Mouse (Mus musculus) mature B cell (primary cell): ENCODE measurements around the gene Ndufs8.

Experiments
- in situ Hi-C: fragments of 300-500 bp; cut with MboI; formaldehyde crosslinking; loops from 2 replicates; pipeline ENCODE4 v1.14.3; 2019

The Ndufs8 gene

GRCm38 (mm10) chr19:3931716-3932115, 19.1 kb upstream of the Ndufs8 start:
- in situ Hi-C loops, result no loop called here

GRCm38 (mm10) chr19:3930262-3931057, 17.9 kb upstream of the Ndufs8 start:
- in situ Hi-C loops, result no loop called here

DNA sequence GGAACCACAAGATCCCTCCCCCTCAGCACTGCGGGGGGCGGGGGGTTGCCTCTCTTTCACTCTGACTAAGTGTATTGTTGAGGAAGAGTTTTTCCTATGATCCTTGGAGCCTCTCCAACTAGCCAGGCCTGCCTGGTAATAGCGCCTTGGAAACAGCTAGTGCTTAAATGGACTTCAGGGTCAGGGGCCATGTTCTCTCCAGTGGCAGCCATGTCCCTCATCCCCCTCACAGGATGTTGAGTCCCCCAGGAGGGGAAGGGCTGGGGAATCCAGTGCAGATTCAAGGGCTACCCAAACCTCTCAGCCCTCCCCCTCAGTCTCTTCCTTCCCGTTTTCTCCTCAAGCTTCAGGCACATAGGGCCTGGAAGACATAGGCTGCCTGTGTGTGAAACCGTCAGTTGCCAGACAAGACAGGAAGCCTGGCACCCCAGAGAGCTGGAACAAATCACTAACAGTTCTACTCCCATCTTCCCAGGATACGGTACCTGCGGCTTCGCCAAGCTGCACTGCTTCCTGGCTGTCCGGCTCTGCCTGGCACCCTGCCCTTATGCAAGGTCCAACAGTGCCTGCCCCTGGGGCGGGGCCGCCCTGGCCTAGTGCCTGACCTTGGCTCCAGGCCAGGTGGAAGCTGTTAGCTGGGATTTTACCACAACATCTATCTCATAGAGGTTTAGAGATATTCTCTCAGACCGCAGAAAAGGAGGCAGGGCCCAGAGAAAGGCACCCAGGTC, 16.8 kb upstream of the Ndufs8 start, which contains the start of gene Aldh3b1:
Gene Aldh3b1 (minus strand): TSS at position 598 of the 731 bp plus-strand sequence.
- in situ Hi-C loops, result no loop called here

DNA sequence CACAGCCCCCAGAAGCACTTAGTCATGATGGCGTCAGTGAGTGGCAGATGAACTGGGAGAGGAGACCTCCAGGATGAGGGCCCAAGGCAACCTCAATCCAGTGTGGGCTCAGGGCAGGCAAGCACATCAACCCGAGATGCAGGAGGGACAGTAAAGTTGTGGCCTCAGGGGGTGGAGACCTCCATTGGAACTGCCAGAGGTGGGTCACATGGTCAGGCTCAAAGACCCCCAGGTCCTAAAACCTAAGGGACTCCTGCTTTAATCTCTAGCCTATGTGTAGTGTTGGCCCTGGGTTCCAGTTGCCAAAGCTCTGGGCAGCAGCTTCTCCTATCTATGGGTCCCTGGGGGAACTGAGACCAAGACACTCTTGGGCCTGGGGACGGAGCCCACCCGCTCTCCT, 16.2 kb upstream of the Ndufs8 start:
- in situ Hi-C loops, result no loop called here

GRCm38 (mm10) chr19:3927989-3928388, 15.4 kb upstream of the Ndufs8 start:
- in situ Hi-C loops, result no loop called here

GRCm38 (mm10) chr19:3926685-3927084, 14.1 kb upstream of the Ndufs8 start:
- in situ Hi-C loops, result no loop called here

DNA sequence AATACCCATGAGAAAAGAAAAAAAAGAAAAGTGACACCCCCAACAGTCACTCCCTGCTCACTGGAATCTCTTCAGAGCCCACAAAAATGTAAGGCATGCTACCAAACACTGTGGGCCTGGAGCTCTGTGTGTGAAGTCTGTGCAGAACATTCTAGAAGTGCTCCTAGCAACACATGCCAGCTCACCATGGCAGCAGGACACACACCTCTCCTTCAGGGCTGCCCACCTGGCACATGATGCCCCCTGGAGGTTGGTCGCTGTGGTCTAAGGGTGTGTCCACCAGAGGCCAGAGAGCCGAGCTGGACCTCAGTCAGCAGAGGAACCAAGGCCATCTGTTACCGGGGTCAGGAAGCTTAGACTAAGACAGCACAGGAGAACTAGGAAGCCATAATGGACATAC, 13.7 kb upstream of the Ndufs8 start:
- in situ Hi-C loops, result no loop called here

- in situ Hi-C loops, result no loop called here
Measured at GRCm38 (mm10) chr19:3925859-3926258, 13.3 kb upstream of the Ndufs8 start.

GRCm38 (mm10) chr19:3924868-3925267, 12.3 kb upstream of the Ndufs8 start:
- in situ Hi-C loops, result no loop called here

- in situ Hi-C loops, result no loop called here
Measured at GRCm38 (mm10) chr19:3924190-3924589, 11.6 kb upstream of the Ndufs8 start.

- in situ Hi-C loops, result no loop called here
Measured at GRCm38 (mm10) chr19:3923586-3923985, 11.0 kb upstream of the Ndufs8 start.

- in situ Hi-C loops, result no loop called here
Measured at GRCm38 (mm10) chr19:3922661-3923371, 10.2 kb upstream of the Ndufs8 start.

GRCm38 (mm10) chr19:3919928-3920327, 7.4 kb upstream of the Ndufs8 start:
- in situ Hi-C loops, result no loop called here

DNA sequence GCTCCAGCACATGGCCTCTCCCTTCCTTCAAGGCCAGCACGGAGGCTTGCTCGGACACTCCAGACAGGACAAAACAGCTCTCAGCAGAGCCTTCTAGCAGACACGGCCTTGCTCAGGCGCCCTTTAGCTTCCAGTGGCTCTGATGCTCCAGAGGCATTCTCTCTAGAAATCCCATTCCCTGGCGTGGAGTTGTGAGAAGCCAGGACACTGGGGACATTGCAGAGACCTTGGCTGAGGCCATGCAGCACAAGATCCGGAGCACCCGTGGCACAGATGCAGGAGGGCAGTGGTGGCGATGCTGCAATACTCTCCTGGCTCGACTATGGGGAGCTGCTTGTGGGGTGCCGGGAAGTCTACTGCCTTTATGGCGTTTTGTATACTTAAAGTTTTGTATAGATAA, 4.2 kb upstream of the Ndufs8 start:
- in situ Hi-C loops, result no loop called here

DNA sequence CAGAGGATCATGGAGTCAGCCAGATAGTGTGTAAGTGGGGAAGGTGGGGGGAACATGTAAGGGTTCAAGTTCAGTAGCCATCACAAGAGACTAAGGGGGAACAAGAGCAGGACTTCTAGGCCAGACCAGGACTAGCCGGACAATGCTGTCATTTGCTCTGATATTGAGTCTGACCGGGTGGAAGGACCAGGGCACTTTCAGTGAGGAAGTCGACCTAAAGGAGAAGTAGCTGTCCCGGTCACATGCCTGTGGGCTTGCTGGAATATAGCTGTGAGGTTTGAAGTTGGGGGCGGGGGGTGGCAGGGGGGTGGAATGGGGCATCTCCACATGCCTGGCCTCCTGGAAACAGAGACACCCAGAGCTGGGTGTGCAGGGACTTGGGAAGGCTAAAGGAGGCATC, 2.0 kb upstream of the Ndufs8 start:
- in situ Hi-C loops, result no loop called here

DNA sequence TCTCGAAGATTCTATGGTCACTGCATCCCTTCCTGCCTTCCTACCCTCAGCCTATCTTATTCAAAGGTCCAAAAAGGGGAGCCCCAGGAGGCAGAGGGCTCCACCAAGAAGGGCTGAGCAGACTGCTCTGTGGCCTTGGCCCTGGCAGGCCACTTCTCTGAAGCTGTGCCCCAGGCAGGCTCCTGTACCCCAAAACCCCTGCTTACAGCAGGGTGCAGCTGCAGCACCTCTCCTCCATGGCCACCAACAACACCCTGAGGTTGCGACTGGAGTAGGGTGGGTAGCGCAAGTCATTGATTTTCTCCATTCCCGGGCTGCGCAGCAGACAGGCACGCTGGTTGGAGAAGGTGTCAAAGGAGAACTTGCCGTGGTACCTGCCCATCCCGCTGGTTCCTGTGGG, 1.1 kb upstream of the Ndufs8 start:
- in situ Hi-C loops, result no loop called here

DNA sequence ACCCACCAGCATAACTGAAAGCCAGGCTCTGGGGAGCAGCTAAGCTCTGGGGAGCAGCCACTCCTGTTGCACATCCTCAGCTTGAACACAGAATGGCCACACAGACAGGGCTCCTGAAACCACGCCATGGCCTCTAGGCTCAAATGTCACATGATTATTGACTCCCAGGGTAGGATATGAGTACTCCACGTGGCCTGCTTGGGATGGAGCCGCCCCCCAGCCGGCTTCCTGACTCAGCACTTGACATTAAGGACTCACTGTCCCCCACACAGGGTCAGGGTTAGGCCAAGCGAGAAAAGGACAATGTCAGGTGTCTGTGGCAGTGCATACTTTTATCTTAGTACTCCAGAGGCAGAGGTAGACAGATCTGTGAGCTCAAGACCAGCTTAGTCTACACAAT, 2.4 kb downstream of the Ndufs8 start:
- in situ Hi-C loops, result no loop called here

DNA sequence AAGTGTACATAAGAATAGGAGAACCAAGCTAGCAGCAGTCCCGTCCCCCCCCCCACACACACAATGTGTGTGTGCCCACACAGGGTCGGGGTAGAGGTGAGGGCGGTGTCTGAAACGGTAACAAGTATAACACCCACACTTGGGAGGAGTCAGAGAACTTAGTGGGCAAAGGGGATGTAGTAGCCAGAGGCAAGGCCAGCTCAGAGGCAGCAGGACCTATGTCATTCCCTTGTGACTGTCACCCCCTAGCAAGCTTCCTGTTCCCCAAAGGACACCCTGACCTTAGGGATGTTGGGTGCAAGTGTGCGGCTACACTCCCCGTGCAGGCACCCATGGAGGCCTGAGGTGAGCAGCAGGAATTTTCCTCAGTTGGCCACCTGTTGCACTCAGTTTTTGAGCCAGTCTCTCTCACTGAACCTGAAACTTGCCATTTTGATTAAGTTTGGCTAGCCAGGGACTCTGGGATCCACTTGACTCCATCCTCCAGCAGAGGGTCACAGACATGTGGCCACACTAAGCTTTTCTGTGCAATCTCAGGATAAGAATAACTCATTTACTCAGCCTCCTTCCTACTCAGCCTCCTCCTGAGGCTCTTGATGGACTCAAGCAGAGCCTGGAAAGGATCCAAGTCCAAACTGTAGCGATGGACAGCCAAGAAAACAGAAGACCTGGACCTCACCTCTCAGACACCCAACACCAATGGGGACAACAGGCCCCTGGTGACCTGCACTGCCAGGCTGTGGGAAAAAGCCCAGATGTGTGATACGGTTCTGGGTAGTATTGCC, 4.5 kb downstream of the Ndufs8 start:
- in situ Hi-C loops, result no loop called here

GRCm38 (mm10) chr19:3906795-3907786, 5.5 kb downstream of the Ndufs8 start, which contains the start of gene Tcirg1:
Gene Tcirg1, minus strand, starts transcription at chr19:3907133.
- in situ Hi-C loops, result no loop called here

DNA sequence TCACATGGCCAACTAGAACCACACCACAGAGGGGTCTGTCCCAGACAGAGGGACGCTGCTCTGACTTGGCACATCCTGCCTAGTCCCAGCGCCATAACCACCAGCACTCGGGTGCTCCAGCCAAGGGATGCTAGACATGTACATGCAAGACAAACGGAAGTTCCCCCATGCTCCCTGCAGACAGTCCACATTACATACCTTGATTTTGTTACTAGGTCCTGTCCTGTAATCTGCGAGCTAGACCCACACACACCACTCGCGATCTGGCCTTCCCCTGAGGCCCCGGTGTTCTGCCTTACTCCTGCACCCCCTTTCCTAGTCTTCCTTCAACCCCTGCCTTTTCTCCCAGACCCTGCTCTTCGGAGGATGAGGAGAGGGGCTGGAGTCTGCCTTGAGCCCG, 6.2 kb downstream of the Ndufs8 start:
- in situ Hi-C loops, result no loop called here
